Mouse (Mus musculus): Measurements from ENCODE around the gene Gm28230. TPM values are rescaled to one million over a fixed set of nuclear protein-coding genes. Genes with fewer than 3 reads are reported as not detected.

Gm28230 gene
- 6.2 and 15.3 TPM in 2 replicates for polyA plus RNA-seq (2012; rRNA removed; ENCODE audit: low replicate concordance)

DNA sequence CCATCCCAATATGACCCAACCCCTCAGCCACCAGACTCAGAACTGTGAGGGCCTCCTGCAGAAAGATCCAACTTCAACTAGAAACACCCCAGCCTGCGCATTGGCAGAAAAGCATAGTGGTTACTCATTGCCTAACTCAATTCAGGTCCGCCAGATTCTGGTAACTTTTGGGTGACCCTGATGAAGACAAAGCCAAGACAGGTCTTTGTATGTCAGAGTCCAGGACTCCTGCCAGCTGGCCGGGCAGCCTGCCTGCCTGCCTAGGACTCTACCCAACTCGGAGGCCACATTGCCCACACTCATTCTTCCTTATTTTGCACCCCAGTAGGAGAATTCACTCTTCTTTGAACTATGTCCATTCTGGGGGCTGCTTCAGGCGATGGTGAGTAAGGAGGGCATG lies at the start of gene Gm28230:
Gm28230 (plus strand) TSS at position 178 of the 400 bp plus-strand sequence.

DNA sequence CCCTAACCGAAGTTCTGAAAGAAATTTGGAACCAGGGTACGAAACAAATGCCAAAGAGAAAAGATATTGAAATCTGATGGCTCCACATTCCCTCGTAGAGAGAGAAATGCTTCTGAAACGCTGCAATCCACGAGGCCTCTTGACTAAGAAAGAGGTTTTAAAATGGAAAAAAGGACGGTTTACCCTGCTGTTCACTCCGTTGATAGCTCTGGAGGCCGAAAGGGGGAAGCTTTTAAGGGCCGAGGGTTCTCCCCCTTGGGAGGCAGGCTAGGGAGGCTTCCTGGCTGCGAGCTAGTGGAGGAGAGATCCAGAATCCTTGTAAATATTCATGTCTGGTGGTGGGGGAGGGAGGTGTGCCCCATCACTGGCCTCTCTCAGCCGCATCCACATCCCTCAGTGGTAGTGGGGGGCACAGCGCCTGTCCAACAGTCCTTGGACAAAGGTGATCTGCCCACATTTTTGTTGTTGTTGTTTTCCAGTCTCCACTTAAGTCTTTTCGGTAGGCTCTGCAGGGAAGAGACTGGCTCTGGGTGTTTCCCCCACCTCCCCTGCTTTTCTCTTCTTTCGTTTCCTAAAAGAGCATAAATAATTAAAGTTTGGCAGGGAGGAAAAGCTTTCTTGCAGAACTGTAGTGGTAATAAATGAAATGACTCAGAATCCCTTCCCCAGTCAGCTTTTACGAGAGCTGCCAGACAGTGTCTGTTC lies 47.5 kb upstream of the Gm28230 start, which contains the start of gene Hoxd11:
Hoxd11 (plus strand) TSS at position 667 of the 705 bp plus-strand sequence.

DNA sequence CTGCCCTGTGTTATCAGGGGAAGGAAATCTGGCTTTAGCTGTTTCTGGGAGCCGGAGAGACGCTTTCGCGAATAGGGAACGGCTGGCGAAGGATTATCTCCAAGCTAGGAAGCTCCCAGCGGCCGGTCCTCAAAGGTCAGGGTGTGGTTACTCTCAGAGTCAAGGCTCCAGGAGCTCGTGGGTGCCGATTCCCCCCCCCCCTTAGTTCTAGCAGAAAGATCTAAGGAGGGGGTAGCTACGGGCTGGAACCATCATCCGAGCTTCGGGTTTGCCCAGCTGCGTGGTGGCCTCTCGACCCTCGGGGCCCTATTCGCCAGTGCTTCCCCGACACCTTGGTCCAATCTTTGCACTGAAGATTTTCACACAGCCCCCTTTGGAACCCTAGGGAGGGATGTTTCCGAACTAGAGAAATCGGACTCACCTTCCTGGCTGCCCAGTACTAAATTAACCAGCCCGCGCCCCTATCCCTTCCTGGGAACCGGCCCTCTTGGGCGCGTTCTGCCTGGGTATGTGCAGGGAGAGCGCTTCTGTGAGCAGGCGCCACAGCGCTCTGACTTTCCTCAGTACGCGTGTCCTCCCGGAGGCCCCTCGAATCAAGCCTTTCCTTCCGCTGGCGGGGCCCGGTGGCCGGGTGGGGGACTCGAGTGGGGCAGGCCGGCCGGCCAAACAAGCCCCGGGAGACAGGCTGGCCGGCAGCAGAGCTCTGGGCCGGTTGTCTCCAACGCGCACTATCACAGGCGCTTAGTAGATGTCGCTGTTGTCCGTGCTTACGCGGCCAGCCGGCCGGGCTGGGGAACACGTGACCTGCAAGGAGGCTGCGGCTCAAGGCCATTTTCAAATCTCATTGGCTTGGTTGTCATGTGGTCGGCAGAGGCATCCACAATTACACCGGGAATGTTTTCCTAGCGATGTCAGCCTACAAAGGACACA lies 35.2 kb upstream of the Gm28230 start, which contains the start of gene Hoxd10:
Hoxd10 (plus strand) TSS at position 903 of the 930 bp plus-strand sequence.

DNA sequence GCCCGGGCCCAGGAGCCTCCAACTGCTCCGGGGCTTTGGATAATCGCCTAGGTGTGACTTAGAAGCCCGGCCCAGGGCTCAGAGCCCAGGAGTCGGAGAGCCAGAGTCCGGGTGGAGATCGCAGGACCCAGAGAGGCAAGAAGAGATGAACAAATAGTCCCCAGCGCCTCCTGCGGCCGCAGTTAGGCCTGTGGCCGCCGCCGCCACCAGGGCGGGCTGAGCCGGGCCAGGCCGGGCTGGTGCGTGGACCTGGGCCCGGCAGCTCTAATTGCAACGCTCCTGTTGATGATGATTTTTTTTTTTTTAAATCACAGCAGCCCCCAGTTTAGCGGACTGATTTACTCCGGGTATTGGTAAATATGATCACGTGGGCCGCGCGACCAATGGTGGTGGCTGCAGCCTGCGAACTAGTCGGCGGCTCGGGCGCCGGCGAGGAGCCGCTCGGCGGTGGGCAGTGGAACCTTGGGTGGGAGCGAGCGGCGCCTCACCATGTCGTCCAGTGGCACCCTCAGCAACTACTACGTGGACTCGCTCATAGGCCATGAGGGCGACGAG lies 28.9 kb upstream of the Gm28230 start, which contains the start of gene Hoxd9:
Hoxd9 (plus strand) TSS at position 161 of the 555 bp plus-strand sequence.

DNA sequence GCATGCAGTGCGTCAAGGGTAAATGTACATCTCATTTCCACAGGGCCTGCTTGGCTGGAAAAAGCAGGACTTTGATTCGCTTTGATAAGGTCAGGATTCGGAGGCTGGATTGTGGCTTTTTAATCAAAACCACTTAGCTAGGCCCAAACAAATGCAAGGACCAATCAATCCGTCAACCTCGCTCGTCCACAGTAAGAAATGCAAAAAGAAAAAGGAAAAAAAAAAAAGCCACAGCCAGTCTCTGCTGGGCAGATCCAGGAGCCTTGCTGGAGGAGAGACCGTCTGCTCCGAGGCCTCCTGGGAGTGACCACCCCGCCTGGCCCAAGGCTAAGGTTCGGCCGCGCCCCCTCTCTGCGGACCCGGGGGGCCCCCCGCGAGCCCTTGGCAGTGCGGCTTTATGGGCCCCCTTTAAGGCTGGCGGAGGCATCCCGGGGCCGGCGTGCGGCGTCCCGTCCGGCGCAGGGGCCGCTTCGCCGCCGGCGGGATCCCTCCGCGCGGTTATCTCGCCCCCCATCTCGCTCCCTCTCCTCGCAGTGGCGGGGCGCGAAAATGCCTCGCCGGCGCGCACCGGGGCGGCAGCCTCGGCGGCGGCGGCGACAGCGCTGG lies 22.0 kb upstream of the Gm28230 start, which contains the start of gene Hoxd8:
Hoxd8 (plus strand) TSS at position 223 of the 606 bp plus-strand sequence.

DNA sequence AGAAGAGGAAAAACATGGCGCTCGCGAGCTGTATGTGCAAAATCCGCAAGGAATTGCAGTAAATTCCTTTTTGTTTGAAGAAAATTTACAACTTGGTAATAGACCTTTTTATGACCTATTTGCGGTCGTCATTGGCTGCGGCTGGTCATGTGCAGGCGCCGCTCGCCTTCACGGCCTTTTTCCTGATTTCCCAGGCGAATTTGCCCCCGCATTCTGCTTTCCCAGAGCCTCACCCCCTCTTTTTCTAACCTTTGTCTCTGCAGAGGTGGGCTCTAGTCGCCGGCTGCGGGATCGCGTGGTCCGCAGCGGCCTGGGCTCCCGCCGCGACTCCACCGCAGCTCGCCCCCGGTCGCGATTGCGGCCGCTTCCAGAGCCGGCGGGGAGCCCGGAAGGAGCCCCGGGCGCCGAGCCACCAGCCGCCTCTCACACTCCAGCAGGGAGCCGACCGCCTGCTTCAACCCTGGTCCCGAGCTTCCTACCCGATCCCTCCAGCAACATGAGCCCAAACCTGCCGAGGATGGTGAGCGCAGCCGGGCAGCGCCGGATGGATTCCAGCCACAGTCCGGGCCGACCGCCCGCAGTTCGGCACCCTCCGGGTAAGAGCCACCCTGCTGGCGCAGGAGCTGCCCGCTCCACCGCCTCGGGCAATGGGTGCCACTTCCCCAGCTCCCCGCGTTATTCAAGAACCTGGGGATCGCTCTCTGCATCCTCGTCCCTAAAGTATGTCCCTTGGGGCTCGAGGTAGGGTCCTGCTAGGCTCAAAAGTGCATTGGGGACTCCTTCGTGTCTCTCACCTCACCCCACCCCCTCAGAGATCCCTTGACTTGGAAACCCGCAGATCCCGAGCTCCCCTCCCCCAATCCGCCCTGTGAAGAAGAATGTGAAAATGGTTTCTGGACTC lies 14.6 kb upstream of the Gm28230 start, which contains the start of the genes Hoxd3 and Hoxd4:
Hoxd3 (plus strand) TSS at position 207 of the 901 bp plus-strand sequence.
Hoxd4 (plus strand) TSS at position 209 of the 901 bp plus-strand sequence.

DNA sequence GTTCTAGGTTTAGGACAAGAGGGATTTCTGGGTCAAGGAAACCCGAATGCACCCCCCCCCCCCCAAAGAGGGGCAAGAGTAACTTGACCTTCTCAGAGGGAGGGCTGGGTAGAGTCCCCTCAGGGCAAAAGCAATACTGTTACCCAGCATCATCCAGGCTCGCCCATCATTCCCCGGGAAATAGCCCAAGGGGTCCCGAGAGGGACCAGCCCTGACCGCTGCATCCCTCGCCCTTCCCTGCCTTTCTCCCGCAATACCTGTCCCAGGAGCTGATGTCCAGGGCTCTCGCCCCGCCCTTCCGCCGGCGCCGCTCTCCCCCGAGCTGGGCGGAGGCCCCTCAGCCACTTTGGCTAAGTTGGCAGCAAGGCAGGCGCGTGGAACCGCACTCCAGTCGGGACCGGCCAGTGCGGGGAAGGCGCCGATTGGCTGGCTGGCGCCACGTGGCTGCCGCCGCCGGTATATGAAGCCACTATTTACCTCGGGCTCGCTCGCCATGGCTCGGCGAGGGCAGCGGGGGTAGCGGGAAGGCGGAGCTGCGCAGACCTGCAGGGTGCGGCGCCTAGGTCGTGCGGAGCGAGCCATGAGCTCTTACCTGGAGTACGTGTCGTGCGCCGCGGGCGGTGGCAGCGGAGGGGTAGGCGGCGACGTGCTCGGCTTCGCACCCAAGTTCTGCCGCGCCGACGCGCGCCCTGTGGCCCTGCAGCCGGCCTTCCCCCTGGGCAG lies 36.2 kb downstream of the Gm28230 start, which contains the start of gene Hoxd1:
Hoxd1 (plus strand) TSS at position 459 of the 723 bp plus-strand sequence.

Other genes with a start within 250 kb of the Gm28230 start
- 4.8 and 7.8 TPM in 2 replicates for gene Lnpk, start 147.3 kb upstream of the Gm28230 start, polyA plus RNA-seq (2012; rRNA removed; ENCODE audit: low replicate concordance)
- gene Evx2, start 67.2 kb upstream of the Gm28230 start, polyA plus RNA-seq (2012; rRNA removed; ENCODE audit: low replicate concordance) = not detected in 2 replicates
- not detected in 2 replicates for gene Hoxd13, start 58.4 kb upstream of the Gm28230 start, polyA plus RNA-seq (2012; rRNA removed; ENCODE audit: low replicate concordance)
- not detected in 2 replicates for gene Hoxd12, start 51.7 kb upstream of the Gm28230 start, polyA plus RNA-seq (2012; rRNA removed; ENCODE audit: low replicate concordance)
- 0.24 and 52.9 TPM in 2 replicates for gene Hoxd11, start 47.2 kb upstream of the Gm28230 start, polyA plus RNA-seq (2012; rRNA removed; ENCODE audit: low replicate concordance)
- 0.97 and 42.6 TPM in 2 replicates for gene Hoxd10, start 34.8 kb upstream of the Gm28230 start, polyA plus RNA-seq (2012; rRNA removed; ENCODE audit: low replicate concordance)
- gene Hoxd9, start 29.0 kb upstream of the Gm28230 start, polyA plus RNA-seq (2012; rRNA removed; ENCODE audit: low replicate concordance) = 7.5 and 57.1 TPM in 2 replicates
- 11.5 and 27.9 TPM in 2 replicates for gene Hoxd8, start 22.1 kb upstream of the Gm28230 start, polyA plus RNA-seq (2012; rRNA removed; ENCODE audit: low replicate concordance)
- gene Hoxd3, start 14.8 kb upstream of the Gm28230 start, polyA plus RNA-seq (2012; rRNA removed; ENCODE audit: low replicate concordance) = 0.70 and 18.6 TPM in 2 replicates
- 36.3 and 69.5 TPM in 2 replicates for gene Hoxd4, start 14.8 kb upstream of the Gm28230 start, polyA plus RNA-seq (2012; rRNA removed; ENCODE audit: low replicate concordance)
- not detected in 2 replicates for gene Hoxd1, start 36.3 kb downstream of the Gm28230 start, polyA plus RNA-seq (2012; rRNA removed; ENCODE audit: low replicate concordance)
- 59.5 and 89.6 TPM in 2 replicates for gene Mtx2, start 99.1 kb downstream of the Gm28230 start, polyA plus RNA-seq (2012; rRNA removed; ENCODE audit: low replicate concordance)

Measured in subcutaneous adipose tissue, adult 2 months (tissue).